Mouse (Mus musculus) liver, postnatal 0 days (tissue): ENCODE data around the gene Uba5. TPM values are rescaled to one million over a fixed set of nuclear protein-coding genes. Genes with fewer than 3 reads are reported as not detected.

Experiments used
- ATAC-seq: fragments of 200-750 bp; cut with Nextera tagmentation; 2 replicates; pipeline ENCODE4 v1.8.0; 2017; ENCODE audit warnings: mild to moderate bottlenecking, moderate library complexity
- DNase-seq: peaks from one replicate; pipeline ENCODE4 v3.0.0-alpha.2; 2016
- H3K27ac ChIP-seq: fragments of 300-500 bp; sonication (generic); 2 replicates; pipeline ENCODE4 v1.5.1; 2014; ENCODE audit warnings: antibody characterized with exemption, moderate library complexity, mild to moderate bottlenecking, low read depth
- H3K27me3 ChIP-seq: fragments of 300-500 bp; sonication (generic); 2 replicates; pipeline ENCODE4 v1.6.1; 2014; ENCODE audit warnings: low read length, control low read depth, mixed read lengths; ENCODE audit not compliant: insufficient read depth
- H3K36me3 ChIP-seq: fragments of 300-500 bp; sonication (generic); replicated peaks from 2 replicates; pipeline ENCODE4 v1.6.1; 2014; ENCODE audit warnings: mild to moderate bottlenecking, control low read depth, low read length, moderate library complexity, mixed read lengths; ENCODE audit not compliant: insufficient read depth
- H3K4me1 ChIP-seq: fragments of 300-500 bp; sonication (generic); 2 replicates; pipeline ENCODE4 v1.6.1; 2014; ENCODE audit warnings: antibody characterized with exemption, mild to moderate bottlenecking, control low read depth; ENCODE audit not compliant: insufficient read depth
- H3K4me2 ChIP-seq: fragments of 300-500 bp; sonication (generic); 2 replicates; pipeline ENCODE4 v1.6.1; 2014; ENCODE audit warnings: low read depth, mild to moderate bottlenecking, low read length, moderate library complexity, mixed read lengths
- H3K4me3 ChIP-seq: fragments of 300-500 bp; sonication (generic); 2 replicates; pipeline ENCODE4 v1.5.1; 2014; ENCODE audit warnings: low read depth, low read length
- H3K9ac ChIP-seq: fragments of 300-500 bp; sonication (generic); replicated peaks from 2 replicates; pipeline ENCODE4 v1.6.1; 2014; ENCODE audit warnings: mild to moderate bottlenecking, moderate library complexity
- H3K9me3 ChIP-seq: fragments of 300-500 bp; sonication (generic); 2 replicates; pipeline ENCODE4 v1.6.1; 2016; ENCODE audit warnings: mild to moderate bottlenecking, control low read depth, low read length, mixed read lengths
- CTCF ChIP-seq: sonication (generic); IDR thresholded peaks from 2 replicates; pipeline ENCODE4 v1.5.1; 2016; ENCODE audit warnings: antibody characterized with exemption, low read depth
- EP300 ChIP-seq: IDR thresholded peaks from 2 replicates; pipeline ENCODE4 v1.6.1; 2016; ENCODE audit warnings: antibody characterized with exemption, low read depth, mild to moderate bottlenecking
- WGBS: fragments of 180-500 bp; shearing (Covaris S2); extraction: QIAGEN DNeasy Blood & Tissue Kit; methylation state at CpG from one replicate; pipeline ENCODE4 v1.1.7; 2014; ENCODE audit not compliant: insufficient replicate concordance; 5-methylcytosine and 5-hydroxymethylcytosine counted together
- polyA plus RNA-seq: library from polyadenylated mRNA; unstranded; fragments of >200 nt; fragmentation: Nextera tagmentation; extraction: Ambion mirVana; gene quantifications from 2 replicates; pipeline ENCODE4 v1.2.1, GENCODE M21; 2015

Gene Uba5
- polyA plus RNA-seq, 1 experiment from 2014 or later = 15.4 TPM

GRCm38 (mm10) chr9:104070863-104071604, 8.1 kb upstream of the Uba5 start:
- peak overlapping the region; percentile 40 for H3K4me2 ChIP-seq
- no peak overlapping the region for H3K4me3 ChIP-seq
- WGBS = 48% methylated on average over 8 of the region's 8 CpGs
- ATAC-seq (peak; percentile 87), DNase-seq (no peak)
- peaks cover 3% of the 10 kb centered on the region; the same call in 1 of the 2 replicates for H3K36me3 ChIP-seq
- no peaks in the 10 kb centered on the region for H3K9me3 ChIP-seq
- no peak for TF ChIP-seq EP300
- TF ChIP-seq CTCF = no peak
- no peak overlapping the region for H3K9ac ChIP-seq
- no peaks in the 10 kb centered on the region for H3K27me3 ChIP-seq
- peak overlapping the region; percentile 81 for H3K27ac ChIP-seq
- H3K4me1 ChIP-seq = peaks cover 7% of the 10 kb centered on the region

- DNase-seq = no peak
- ATAC-seq = no peak
- Histone ChIP-seq H3K4me3 (no peak overlapping the region), H3K27me3 (no peaks in the 10 kb centered on the region), H3K36me3 (0 out of 2 replicates have a peak, but pooled peaks cover 3% of the 10 kb centered on the region), H3K27ac (peak overlapping the region; percentile 81), H3K9ac (no peak overlapping the region), H3K9me3 (no peaks in the 10 kb centered on the region), H3K4me2 (no peak overlapping the region), H3K4me1 (peaks cover 7% of the 10 kb centered on the region)
- WGBS = 43% methylated on average over 4 of the region's 4 CpGs
- no peak for TF ChIP-seq EP300
- no peak for TF ChIP-seq CTCF
Observed at GRCm38 (mm10) chr9:104070241-104070640, 7.3 kb upstream of the Uba5 start.

- no peaks in the 10 kb centered on the region for H3K9me3 ChIP-seq
- H3K4me2 ChIP-seq = peak overlapping the region; percentile 48
- whole genome bisulfite sequencing = 8% methylated on average over 1 of the region's 1 CpGs
- peak overlapping the region; percentile 99 for H3K4me3 ChIP-seq
- peaks cover 11% of the 10 kb centered on the region; the same call in 1 of the 2 replicates for H3K4me1 ChIP-seq
- H3K9ac ChIP-seq = peak overlapping the region; percentile 92
- no peaks in the 10 kb centered on the region for H3K27me3 ChIP-seq
- H3K36me3 ChIP-seq = peaks cover 12% of the 10 kb centered on the region
- no peak for ATAC-seq
- DNase-seq = no peak
- H3K27ac ChIP-seq = peak overlapping the region; percentile 80
- peak; percentile 13; the same call in 1 of the 2 replicates for TF ChIP-seq EP300
- no peak for TF ChIP-seq CTCF
Observed at GRCm38 (mm10) chr9:104064571-104064970, 1.6 kb upstream of the Uba5 start.

- Histone ChIP-seq H3K27me3 (no peaks in the 10 kb centered on the region), H3K4me3 (peak within 1 kb of the TSS; percentile 99), H3K4me2 (peak within 1 kb of the TSS; percentile 96), H3K27ac (peak within 1 kb of the TSS; percentile 80), H3K36me3 (peaks cover 16% of the 10 kb centered on the region), H3K9ac (peak within 1 kb of the TSS; percentile 92), H3K9me3 (no peaks in the 10 kb centered on the region), H3K4me1 (peaks cover 11% of the 10 kb centered on the region; the same call in 1 of the 2 replicates)
- peak; percentile 94 for ATAC-seq
- TF ChIP-seq EP300 = no peak
- TF ChIP-seq CTCF = no peak
- under 1% methylated on average over 26 of the region's 30 CpGs for WGBS
- DNase-seq = peak; percentile 89
Observed at GRCm38 (mm10) chr9:104063244-104063961, 469 bp upstream of the Uba5 start, which contains the start of gene Acad11. Gene Acad11 (plus strand): TSS chr9:104063377.

GRCm38 (mm10) chr9:104051028-104051427, 11.9 kb downstream of the Uba5 start:
- Histone ChIP-seq H3K4me2 (no peak overlapping the region), H3K4me3 (no peak overlapping the region), H3K36me3 (peaks cover 75% of the 10 kb centered on the region), H3K27me3 (no peaks in the 10 kb centered on the region), H3K27ac (no peak overlapping the region), H3K9me3 (no peaks in the 10 kb centered on the region), H3K9ac (no peak overlapping the region), H3K4me1 (no peaks in the 10 kb centered on the region)
- WGBS = 89% methylated on average over 6 of the region's 6 CpGs
- ATAC-seq = no peak
- no peak for TF ChIP-seq CTCF
- no peak for TF ChIP-seq EP300
- DNase-seq = no peak

- H3K4me1 ChIP-seq = 0 out of 2 replicates have a peak, but pooled peaks cover 2% of the 10 kb centered on the region
- no peaks in the 10 kb centered on the region for H3K27me3 ChIP-seq
- no peak overlapping the region for H3K27ac ChIP-seq
- no peak overlapping the region for H3K4me3 ChIP-seq
- 75% methylated on average over 4 of the region's 4 CpGs for WGBS
- DNase-seq = no peak
- ATAC-seq = peak; percentile 77
- no peak overlapping the region for H3K4me2 ChIP-seq
- H3K36me3 ChIP-seq = peaks cover 23% of the 10 kb centered on the region
- H3K9ac ChIP-seq = no peak overlapping the region
- no peaks in the 10 kb centered on the region for H3K9me3 ChIP-seq
- no peak for TF ChIP-seq CTCF
- no peak for TF ChIP-seq EP300
Observed at GRCm38 (mm10) chr9:104043676-104044075, 19.3 kb downstream of the Uba5 start.
